Mouse (Mus musculus) liver, adult 2 months (tissue): ENCODE measurements at regions not wholly inside any gene's neighbourhood (a gene's known extent, or its start where the extent isn't known, plus 50 kb on each side); places are given as distances from the start of the nearest gene placed in this dataset.

Experiments used
- CTCF ChIP-seq: fragments of 200-500 bp; IDR thresholded peaks from 2 replicates; pipeline ENCODE4 v1.5.1; 2011; ENCODE audit warnings: low read depth, low read length, control low read depth
- POLR2A ChIP-seq: fragments of 200-500 bp; IDR thresholded peaks from 2 replicates; pipeline ENCODE4 v1.6.1; 2011; ENCODE audit warnings: low read length, control low read depth; ENCODE audit not compliant: insufficient read depth; ENCODE audit errors: extremely low read depth

GRCm38 (mm10) chr12:114009391-114009790, 465.7 kb downstream of the Adam6a start:
- TF ChIP-seq CTCF, result no peak
- TF ChIP-seq POLR2A, result no peak
